Mouse (Mus musculus): ENCODE data around the gene Slc28a3. TPM values are rescaled to one million over a fixed set of nuclear protein-coding genes. Genes with fewer than 3 reads are reported as not detected.

Slc28a3 gene
- total RNA-seq (2014; fragmentation: Nextera tagmentation) (not detected in 2 replicates), total RNA-seq (2017) (not detected in 2 replicates)

- no peak; the same call in 1 of the 2 replicates for ATAC-seq (replicated peaks; ENCODE audit: poor library complexity, severe bottlenecking)
Observed at GRCm38 (mm10) chr13:58610716-58611115, at the start of gene Slc28a3. TSS of gene Slc28a3 (minus strand) at chr13:58610877.

- no peak for ATAC-seq (replicated peaks; ENCODE audit: poor library complexity, severe bottlenecking)
Observed at GRCm38 (mm10) chr13:58657987-58658386, 47.3 kb upstream of the Slc28a3 start.

GRCm38 (mm10) chr13:58656885-58657284 is 46.2 kb upstream of the Slc28a3 start:
- ATAC-seq (replicated peaks; ENCODE audit: poor library complexity, severe bottlenecking) = no peak

- ATAC-seq (replicated peaks; ENCODE audit: poor library complexity, severe bottlenecking) = no peak
Observed at GRCm38 (mm10) chr13:58655552-58655951, 44.9 kb upstream of the Slc28a3 start.

- ATAC-seq (replicated peaks; ENCODE audit: poor library complexity, severe bottlenecking) = peak; percentile 59; the same call in 1 of the 2 replicates
Observed at GRCm38 (mm10) chr13:58640330-58640729, 29.7 kb upstream of the Slc28a3 start.

GRCm38 (mm10) chr13:58638950-58639349 is 28.3 kb upstream of the Slc28a3 start:
- 0 out of 2 replicates have a peak, but pooled peaks have one; percentile 40 for ATAC-seq (replicated peaks; ENCODE audit: poor library complexity, severe bottlenecking)

- ATAC-seq (replicated peaks; ENCODE audit: poor library complexity, severe bottlenecking) = peak; percentile 63
Observed at GRCm38 (mm10) chr13:58637360-58638002, 26.8 kb upstream of the Slc28a3 start.

- no peak for ATAC-seq (replicated peaks; ENCODE audit: poor library complexity, severe bottlenecking)
Observed at GRCm38 (mm10) chr13:58633887-58634286, 23.2 kb upstream of the Slc28a3 start.

- ATAC-seq (replicated peaks; ENCODE audit: poor library complexity, severe bottlenecking) = no peak
Observed at GRCm38 (mm10) chr13:58630756-58631155, 20.1 kb upstream of the Slc28a3 start.

- peak; percentile 55 for ATAC-seq (replicated peaks; ENCODE audit: poor library complexity, severe bottlenecking)
Observed at GRCm38 (mm10) chr13:58629365-58630050, 18.8 kb upstream of the Slc28a3 start.

GRCm38 (mm10) chr13:58622647-58623046 is 12.0 kb upstream of the Slc28a3 start:
- ATAC-seq (replicated peaks; ENCODE audit: poor library complexity, severe bottlenecking) = peak; percentile 65

- ATAC-seq (replicated peaks; ENCODE audit: poor library complexity, severe bottlenecking) = peak; percentile 52
Observed at GRCm38 (mm10) chr13:58619301-58619700, 8.6 kb upstream of the Slc28a3 start.

- ATAC-seq (replicated peaks; ENCODE audit: poor library complexity, severe bottlenecking) = no peak
Observed at GRCm38 (mm10) chr13:58610059-58610458, 618 bp downstream of the Slc28a3 start.

GRCm38 (mm10) chr13:58601201-58601855 is 9.3 kb downstream of the Slc28a3 start:
- ATAC-seq (replicated peaks; ENCODE audit: poor library complexity, severe bottlenecking) = peak; percentile 91

GRCm38 (mm10) chr13:58598578-58598977 is 12.1 kb downstream of the Slc28a3 start:
- ATAC-seq (replicated peaks; ENCODE audit: poor library complexity, severe bottlenecking) = no peak

GRCm38 (mm10) chr13:58593129-58593528 is 17.5 kb downstream of the Slc28a3 start:
- ATAC-seq (replicated peaks; ENCODE audit: poor library complexity, severe bottlenecking) = peak; percentile 78

- no peak for ATAC-seq (replicated peaks; ENCODE audit: poor library complexity, severe bottlenecking)
Observed at GRCm38 (mm10) chr13:58591912-58592311, 18.8 kb downstream of the Slc28a3 start.

GRCm38 (mm10) chr13:58590630-58591029 is 20.0 kb downstream of the Slc28a3 start:
- peak; percentile 60 for ATAC-seq (replicated peaks; ENCODE audit: poor library complexity, severe bottlenecking)

- ATAC-seq (replicated peaks; ENCODE audit: poor library complexity, severe bottlenecking) = peak; percentile 35; the same call in 1 of the 2 replicates
Observed at GRCm38 (mm10) chr13:58589517-58589858, 21.2 kb downstream of the Slc28a3 start.

- no peak for ATAC-seq (replicated peaks; ENCODE audit: poor library complexity, severe bottlenecking)
Observed at GRCm38 (mm10) chr13:58588655-58589516, 21.8 kb downstream of the Slc28a3 start.
